9 mouse cellular contexts compared by ENCODE assay signal in the genomic region with DNA sequence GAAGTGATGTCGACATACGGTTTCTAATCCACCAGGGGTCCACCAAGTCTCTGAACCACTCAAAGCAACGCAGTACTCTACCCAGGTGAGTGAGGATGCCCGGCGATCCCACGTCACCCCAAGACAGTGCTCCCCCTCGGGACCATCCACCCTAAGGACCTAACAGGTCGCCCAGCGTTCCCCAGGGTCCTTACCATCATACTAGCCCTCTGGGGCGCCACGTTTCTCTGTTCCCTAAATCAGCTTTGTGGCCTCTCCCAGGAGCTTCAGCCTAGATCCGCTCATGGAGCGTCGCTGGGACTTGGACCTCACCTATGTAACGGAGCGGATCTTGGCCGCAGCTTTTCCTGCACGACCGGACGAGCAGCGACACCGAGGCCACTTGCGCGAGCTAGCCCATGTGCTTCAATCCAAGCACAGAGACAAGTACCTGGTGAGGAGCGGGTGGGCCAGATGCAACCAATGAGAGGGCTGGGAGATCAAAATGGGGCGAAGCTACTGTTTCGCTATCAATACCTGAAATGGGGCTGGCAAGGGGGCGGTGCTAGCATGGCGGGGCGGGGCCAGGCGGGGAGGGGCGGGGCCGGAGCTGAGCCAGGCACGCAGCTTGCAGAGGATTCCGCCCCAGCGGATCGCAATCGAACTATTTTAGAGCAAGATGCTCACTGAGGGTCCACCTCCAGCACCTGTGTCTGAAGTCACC. TPM values are rescaled to one million over a fixed set of nuclear protein-coding genes. Genes with fewer than 3 reads are reported as not detected.
A peak's percentile ranks its signal among the peaks of the same experiment; 100 is the strongest.
DNase-seq lines count a peak whose midpoint lies in the region; ATAC-seq and TF ChIP-seq lines count a peak whose summit lies in the region.
"Had no signal": no experiment of that assay in that cellular context is flagged by ENCODE, and none has a peak within 500 bp of the region (broad histone marks: within the 10 kb centered on the region; RNA-seq: fewer than 3 reads in every experiment).

No protein-coding gene starts in this region.

- no peak for TF ChIP-seq EP300 in lung, postnatal 0 days (IDR thresholded peaks at IDR 0.05)

- WGBS in hindbrain, embryonic 14.5 days = 7% methylated on average over 38 of the region's 38 CpGs
- 39% methylated on average over 37 of the region's 38 CpGs for WGBS in lung, postnatal 0 days

- no peaks in the 10 kb centered on the region for H3K9me3 ChIP-seq in hindbrain, embryonic 14.5 days (ENCODE audit: control insufficient read depth, low read length)
- H3K9me3 ChIP-seq in lung, postnatal 0 days (ENCODE audit: low read length) = no peaks in the 10 kb centered on the region
- H3K9me3 ChIP-seq: G1E had no signal

- ATAC-seq in hindbrain, embryonic 14.5 days (ENCODE audit: low FRiP score) = 0 out of 2 replicates have a peak, but pooled peaks have one; percentile 7
- ATAC-seq in lung, postnatal 0 days = no peak

- H3K4me1 ChIP-seq in hindbrain, embryonic 14.5 days (replicated peaks; ENCODE audit: control insufficient read depth, insufficient read depth, low read length) = peaks cover 38% of the 10 kb centered on the region; the same call in 1 of the 2 replicates
- peaks cover 33% of the 10 kb centered on the region; the same call in 1 of the 2 replicates for H3K4me1 ChIP-seq in lung, postnatal 0 days (ENCODE audit: insufficient read depth, low read depth, low read length)

- TF ChIP-seq CTCF in lung, postnatal 0 days (IDR thresholded peaks at IDR 0.05) = no peak; the same call in 1 of the 2 replicates

- no peak overlapping the region for H3K27ac ChIP-seq in hindbrain, embryonic 14.5 days
- H3K27ac ChIP-seq in lung, postnatal 0 days (ENCODE audit: low read length) = no peak overlapping the region

- peaks cover 27% of the 10 kb centered on the region for H3K27me3 ChIP-seq in hindbrain, embryonic 14.5 days (ENCODE audit: control insufficient read depth, insufficient read depth, low read length)
- H3K27me3 ChIP-seq in lung, postnatal 0 days (replicated peaks; ENCODE audit: insufficient read depth, low read length) = no peaks in the 10 kb centered on the region

- H3K9ac ChIP-seq in hindbrain, embryonic 14.5 days = peak overlapping the region; percentile 26; the same call in 1 of the 2 replicates
- H3K9ac ChIP-seq in lung, postnatal 0 days (replicated peaks; ENCODE audit: low read depth) = no peak overlapping the region

- no peaks in the 10 kb centered on the region for H3K36me3 ChIP-seq in hindbrain, embryonic 14.5 days (replicated peaks; ENCODE audit: control insufficient read depth, insufficient read depth)
- peaks cover 52% of the 10 kb centered on the region for H3K36me3 ChIP-seq in lung, postnatal 0 days (ENCODE audit: insufficient read depth, low read length)
- H3K36me3 ChIP-seq: G1E had no signal

- peak overlapping the region; percentile 50 for H3K4me2 ChIP-seq in hindbrain, embryonic 14.5 days (replicated peaks)
- peak overlapping the region; percentile 87 for H3K4me2 ChIP-seq in lung, postnatal 0 days (replicated peaks; ENCODE audit: low read depth, low read length)

- H3K4me3 ChIP-seq in hindbrain, embryonic 14.5 days (replicated peaks; ENCODE audit: low read length) = peak overlapping the region; percentile 28
- H3K4me3 ChIP-seq in lung, postnatal 0 days (ENCODE audit: low read depth, low read length) = no peak overlapping the region

- DNase-seq in cerebellum, adult 9-10 months = peak; percentile 48
- no peak for DNase-seq in cerebellum, adult 11 months
- peak; percentile 79 for DNase-seq in A20 (ENCODE audit: low read depth, low spot score)
- DNase-seq in embryo, embryonic 11 days = peak; percentile 54
- no peak for DNase-seq in hindbrain, embryonic 14.5 days (ENCODE audit: low spot score)
- peak; percentile 35 for DNase-seq in lung, postnatal 0 days (ENCODE audit: low spot score)
- no peak for DNase-seq in right cerebral cortex, postnatal 4 days
- DNase-seq in adrenal gland, adult 8-10 months = no peak

RNA-seq across cellular contexts. Expression of gene Tns2, which starts 6.7 kb away (rescaled TPM):
- polyA plus RNA-seq in hindbrain, embryonic 14.5 days (2014; fragmentation: Nextera tagmentation; extraction: Ambion mirVana) = 9.9 and 10.4 TPM in 2 replicates
- 48.7 and 51.6 TPM in 2 replicates for polyA plus RNA-seq in lung, postnatal 0 days (2015; fragmentation: Nextera tagmentation; extraction: Ambion mirVana)
- 100 to 1,000 TPM in 2 of 4 experiments, 10 to 100 TPM in 2; 77.5 to 129 (median 107) TPM for total RNA-seq in adrenal gland, adult 8-10 months (2022)

RNA-seq across cellular contexts. Expression of gene Spryd3, which starts 29.1 kb away (rescaled TPM):
- 54.8 and 62.4 TPM in 2 replicates for polyA plus RNA-seq in hindbrain, embryonic 14.5 days (2014; fragmentation: Nextera tagmentation; extraction: Ambion mirVana)
- 20.4 and 22.2 TPM in 2 replicates for polyA plus RNA-seq in lung, postnatal 0 days (2015; fragmentation: Nextera tagmentation; extraction: Ambion mirVana)
- total RNA-seq in adrenal gland, adult 8-10 months (2022) = 10 to 100 TPM; 46.6 to 70.4 (median 57.7) TPM

RNA-seq across cellular contexts. Expression of gene Eif4b, which starts 33.3 kb away (rescaled TPM):
- 83.6 and 93.2 TPM in 2 replicates for polyA plus RNA-seq in hindbrain, embryonic 14.5 days (2014; fragmentation: Nextera tagmentation; extraction: Ambion mirVana)
- 54.0 and 61.8 TPM in 2 replicates for polyA plus RNA-seq in lung, postnatal 0 days (2015; fragmentation: Nextera tagmentation; extraction: Ambion mirVana)
- total RNA-seq in adrenal gland, adult 8-10 months (2022) = 100 to 1,000 TPM; 232 to 294 (median 272) TPM

RNA-seq across cellular contexts. Expression of gene Igfbp6, which starts 37.3 kb away (rescaled TPM):
- polyA plus RNA-seq in hindbrain, embryonic 14.5 days (2014; fragmentation: Nextera tagmentation; extraction: Ambion mirVana) = 1.8 and 1.9 TPM in 2 replicates
- polyA plus RNA-seq in lung, postnatal 0 days (2015; fragmentation: Nextera tagmentation; extraction: Ambion mirVana) = 109 and 123 TPM in 2 replicates
- total RNA-seq in adrenal gland, adult 8-10 months (2022) = 10 to 100 TPM; 37.0 to 63.8 (median 49.2) TPM

RNA-seq across cellular contexts. Expression of gene Soat2, which starts 43.4 kb away (rescaled TPM):
- 0.13 TPM in 1 of 2 replicates, not detected in the other for polyA plus RNA-seq in hindbrain, embryonic 14.5 days (2014; fragmentation: Nextera tagmentation; extraction: Ambion mirVana)
- 0.08 and 0.16 TPM in 2 replicates for polyA plus RNA-seq in lung, postnatal 0 days (2015; fragmentation: Nextera tagmentation; extraction: Ambion mirVana)
- under 1 TPM; 0.15 to 0.43 (median 0.26) TPM for total RNA-seq in adrenal gland, adult 8-10 months (2022)

Comparison
In these comparisons a context has a peak if more than half of its experiments do, and no peak if none do; other contexts are left out.
1. DNase-seq: peak in cerebellum, adult 9-10 months (single experiment), A20 (single experiment), embryo, embryonic 11 days (single experiment) and lung, postnatal 0 days (single experiment); none in cerebellum, adult 11 months (single experiment), hindbrain, embryonic 14.5 days (single experiment), right cerebral cortex, postnatal 4 days (single experiment) and adrenal gland, adult 8-10 months (single experiment).